Mouse (Mus musculus): Measurements from ENCODE around the gene Rag2.

Rag2 gene

GRCm38 (mm10) chr2:101624526-101624925, at the start of gene Rag2:
Gene Rag2 (plus strand): TSS chr2:101624718.
- CTCF ChIA-PET, result no interaction called here

GRCm38 (mm10) chr2:101577243-101577642, 47.3 kb upstream of the Rag2 start:
- CTCF ChIA-PET, result no interaction called here

- CTCF ChIA-PET, result no interaction called here
These were observed 44.5 kb upstream of the Rag2 start for GRCm38 (mm10) chr2:101580027-101580426.

- CTCF ChIA-PET, result no interaction called here
These were observed 44.1 kb upstream of the Rag2 start for GRCm38 (mm10) chr2:101580428-101580827.

- CTCF ChIA-PET, result no interaction called here
These were observed 43.5 kb upstream of the Rag2 start for GRCm38 (mm10) chr2:101580977-101581376.

GRCm38 (mm10) chr2:101581418-101581817, 43.1 kb upstream of the Rag2 start:
- CTCF ChIA-PET, result no interaction called here

GRCm38 (mm10) chr2:101591356-101591755, 33.2 kb upstream of the Rag2 start:
- CTCF ChIA-PET, result no interaction called here

- CTCF ChIA-PET, result no interaction called here
These were observed 32.3 kb upstream of the Rag2 start for GRCm38 (mm10) chr2:101592023-101592841.

- CTCF ChIA-PET, result no interaction called here
These were observed 31.6 kb upstream of the Rag2 start for GRCm38 (mm10) chr2:101592886-101593285.

GRCm38 (mm10) chr2:101594681-101595080, 29.8 kb upstream of the Rag2 start:
- CTCF ChIA-PET, result no interaction called here

GRCm38 (mm10) chr2:101597186-101597585, 27.3 kb upstream of the Rag2 start:
- CTCF ChIA-PET, result no interaction called here

GRCm38 (mm10) chr2:101598190-101599181, 26.0 kb upstream of the Rag2 start:
- CTCF ChIA-PET, result interaction anchor here (0.6 kb wide), 1 partner anchor 35 kb away, joined by 3 read pairs; no protein-coding TSS in a partner anchor

- CTCF ChIA-PET, result interaction anchor here (0.8 kb wide), 1 partner anchor 52 kb away, joined by 3 read pairs; no protein-coding TSS in a partner anchor
These were observed 23.8 kb upstream of the Rag2 start for GRCm38 (mm10) chr2:101600703-101601102.

- CTCF ChIA-PET, result no interaction called here
These were observed 21.4 kb upstream of the Rag2 start for GRCm38 (mm10) chr2:101603099-101603498.

GRCm38 (mm10) chr2:101608232-101608894, 16.2 kb upstream of the Rag2 start:
- CTCF ChIA-PET, result interaction anchor here (0.7 kb wide), 2 partner anchors 470 to 1456 kb away, joined by 21 to 27 read pairs; no protein-coding TSS in a partner anchor

- CTCF ChIA-PET, result no interaction called here
These were observed 13.7 kb upstream of the Rag2 start for GRCm38 (mm10) chr2:101610861-101611260.

GRCm38 (mm10) chr2:101615464-101616305, 8.8 kb upstream of the Rag2 start:
- CTCF ChIA-PET, result no interaction called here

- CTCF ChIA-PET, result no interaction called here
These were observed 6.1 kb upstream of the Rag2 start for GRCm38 (mm10) chr2:101618373-101618772.

- CTCF ChIA-PET, result no interaction called here
These were observed 3.6 kb upstream of the Rag2 start for GRCm38 (mm10) chr2:101620899-101621298.

GRCm38 (mm10) chr2:101621611-101622010, 2.9 kb upstream of the Rag2 start:
- CTCF ChIA-PET, result interaction anchor here (1.1 kb wide), 1 partner anchor 31 kb away, joined by 3 read pairs; no protein-coding TSS in a partner anchor

- CTCF ChIA-PET, result no interaction called here
These were observed 1.5 kb upstream of the Rag2 start for GRCm38 (mm10) chr2:101623042-101623441.
